ENCODE assay signal across 18 mouse cellular contexts in the genomic region with DNA sequence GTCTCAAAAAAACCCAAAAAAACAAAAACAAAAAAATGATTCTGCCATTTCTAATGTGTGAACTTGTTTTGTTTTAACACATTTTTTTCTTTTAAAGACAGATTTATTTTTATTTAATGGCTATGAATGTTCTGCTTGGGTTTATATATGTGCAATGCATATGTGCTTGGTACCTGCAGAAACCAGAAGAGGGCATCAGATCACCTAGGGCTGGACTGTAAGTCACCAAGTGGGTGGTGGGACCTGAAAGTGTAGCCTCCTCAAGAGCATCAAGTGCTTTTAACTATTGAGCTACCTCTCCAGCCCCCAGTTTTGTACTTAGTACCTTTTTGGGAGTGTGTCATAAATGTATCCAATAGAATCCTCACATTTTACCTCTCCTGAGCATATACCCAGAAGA. TPM values are rescaled to one million over a fixed set of nuclear protein-coding genes. Genes with fewer than 3 reads are reported as not detected.
DNase-seq lines count a peak whose midpoint lies in the region; ATAC-seq and TF ChIP-seq lines count a peak whose summit lies in the region.
"Had no signal": no experiment of that assay in that cellular context is flagged by ENCODE, and none has a peak within 500 bp of the region (broad histone marks: within the 10 kb centered on the region; RNA-seq: fewer than 3 reads in every experiment).

No protein-coding gene starts in this region.

- DNase-seq in heart, postnatal 0 days (ENCODE audit: low spot score) = no peak
- DNase-seq in heart, postnatal 4 days = no peak
- no peak for DNase-seq in spleen, adult 2 months (ENCODE audit: low read depth in 1 of 2, low spot score in 2 of 2)
- DNase-seq in spleen, postnatal 36 days (ENCODE audit: low spot score in 2 of 2) = no peak
- no peak for DNase-seq in cerebellum, postnatal 25 days
- DNase-seq in layer of hippocampus, postnatal 25 days (ENCODE audit: extremely low spot score in 1 of 2, low spot score in 1 of 2) = no peak
- DNase-seq: adrenal gland, postnatal 14 days; cerebellum, adult 11 months; heart, postnatal 14 days; kidney, postnatal 4 days had no signal

- peak; percentile 17; the same call in 1 of the 2 replicates for TF ChIP-seq CTCF in heart, postnatal 0 days (IDR thresholded peaks at IDR 0.05; ENCODE audit: low read depth)
- TF ChIP-seq CTCF in spleen, adult 2 months (IDR thresholded peaks at IDR 0.05; ENCODE audit: extremely low read depth, insufficient read depth, insufficient read length, insufficient replicate concordance) = peak; percentile 21; the same call in 1 of the 2 replicates
- 0 out of 2 replicates have a peak, but pooled peaks have one; percentile 8 for TF ChIP-seq CTCF in cortical plate, adult 2 months (IDR thresholded peaks at IDR 0.05; ENCODE audit: extremely low read depth, insufficient read depth, low read length)

- H3K9ac ChIP-seq in heart, postnatal 0 days (replicated peaks; ENCODE audit: low read depth, low read length) = no peak overlapping the region
- H3K9ac ChIP-seq: limb, embryonic 15.5 days; midbrain, embryonic 15.5 days; neural tube, embryonic 15.5 days; stomach, embryonic 15.5 days had no signal

- H3K4me3 ChIP-seq in heart, postnatal 0 days (ENCODE audit: low read depth, low read length) = no peak overlapping the region
- H3K4me3 ChIP-seq in spleen, adult 2 months (ENCODE audit: extremely low read depth, insufficient read depth, insufficient read length) = no peak overlapping the region
- no peak overlapping the region for H3K4me3 ChIP-seq in cortical plate, adult 2 months (ENCODE audit: insufficient read depth, low read length)
- H3K4me3 ChIP-seq: limb, embryonic 15.5 days; midbrain, embryonic 15.5 days; neural tube, embryonic 15.5 days; stomach, embryonic 15.5 days had no signal

- peaks cover 4% of the 10 kb centered on the region for H3K4me1 ChIP-seq in heart, postnatal 0 days (ENCODE audit: control insufficient read depth, insufficient read depth)
- peaks cover 3% of the 10 kb centered on the region for H3K4me1 ChIP-seq in spleen, adult 2 months (ENCODE audit: control insufficient read depth, insufficient read depth, insufficient read length)
- H3K4me1 ChIP-seq in cortical plate, adult 2 months (ENCODE audit: control insufficient read depth, insufficient read depth, low read length) = no peaks in the 10 kb centered on the region
- H3K4me1 ChIP-seq: limb, embryonic 15.5 days; midbrain, embryonic 15.5 days; stomach, embryonic 15.5 days had no signal

- H3K27me3 ChIP-seq in heart, postnatal 0 days (ENCODE audit: control insufficient read depth, insufficient read depth, low read length) = no peaks in the 10 kb centered on the region
- no peaks in the 10 kb centered on the region for H3K27me3 ChIP-seq in spleen, adult 2 months (ENCODE audit: control insufficient read depth, insufficient read depth, low read length)
- H3K27me3 ChIP-seq: limb, embryonic 15.5 days; midbrain, embryonic 15.5 days; neural tube, embryonic 15.5 days; stomach, embryonic 15.5 days had no signal

- peaks cover 11% of the 10 kb centered on the region for H3K36me3 ChIP-seq in heart, postnatal 0 days (replicated peaks; ENCODE audit: control insufficient read depth, insufficient read depth, low read length)
- peaks cover 4% of the 10 kb centered on the region; the same call in 1 of the 2 replicates for H3K36me3 ChIP-seq in spleen, adult 2 months (ENCODE audit: control insufficient read depth, insufficient read depth, low read length)
- H3K36me3 ChIP-seq: midbrain, embryonic 15.5 days; stomach, embryonic 15.5 days had no signal

- H3K27ac ChIP-seq in heart, postnatal 0 days (ENCODE audit: low read depth) = no peak overlapping the region
- no peak overlapping the region for H3K27ac ChIP-seq in spleen, adult 2 months (ENCODE audit: insufficient read depth, low read length)
- no peak overlapping the region for H3K27ac ChIP-seq in cortical plate, adult 2 months (ENCODE audit: insufficient read depth, low read length)
- H3K27ac ChIP-seq: limb, embryonic 15.5 days; midbrain, embryonic 15.5 days; neural tube, embryonic 15.5 days; stomach, embryonic 15.5 days had no signal

- H3K4me2 ChIP-seq in heart, postnatal 0 days (ENCODE audit: low read depth, low read length) = no peak overlapping the region
- H3K4me2 ChIP-seq: limb, embryonic 15.5 days; midbrain, embryonic 15.5 days; neural tube, embryonic 15.5 days; stomach, embryonic 15.5 days had no signal

- no peak for TF ChIP-seq EP300 in heart, postnatal 0 days (IDR thresholded peaks at IDR 0.05; ENCODE audit: low read depth)

- H3K9me3 ChIP-seq in heart, postnatal 0 days (replicated peaks; ENCODE audit: control insufficient read depth, low read length) = no peaks in the 10 kb centered on the region
- H3K9me3 ChIP-seq: limb, embryonic 15.5 days; midbrain, embryonic 15.5 days; neural tube, embryonic 15.5 days; stomach, embryonic 15.5 days had no signal

- TF ChIP-seq POLR2A in spleen, adult 2 months (IDR thresholded peaks at IDR 0.05; ENCODE audit: low read depth, low read length) = no peak
- no peak for TF ChIP-seq POLR2A in cortical plate, adult 2 months (IDR thresholded peaks at IDR 0.05; ENCODE audit: extremely low read depth, insufficient read depth, low read length)

- ATAC-seq in heart, postnatal 0 days (ENCODE audit: insufficient read depth, low read depth) = no peak
- ATAC-seq in erythroid progenitor cell, adult 5-6 weeks (replicated peaks; ENCODE audit: low FRiP score, poor library complexity, severe bottlenecking) = no peak
- ATAC-seq: intestine, embryonic 16.5 days; midbrain, embryonic 15.5 days had no signal

RNA-seq across cellular contexts. Expression of a gene that starts 4.9 kb away (rescaled TPM):
- total RNA-seq in heart, postnatal 0 days (2014; rRNA removed; ENCODE audit: low replicate concordance) = not detected in 2 replicates
- 0.15 and 0.25 TPM in 2 replicates for polyA plus RNA-seq in heart, postnatal 0 days (2015; fragmentation: Nextera tagmentation; extraction: Ambion mirVana)
- not detected for total RNA-seq in heart, postnatal 4 days (2021)
- polyA plus RNA-seq in spleen, adult 2 months (2012; rRNA removed) = 0.13 and 0.18 TPM in 2 replicates
- 3.0 and 4.1 TPM in 2 replicates for polyA plus RNA-seq in cortical plate, adult 2 months (2012; rRNA removed)
- 5.4 and 12.3 TPM in 2 replicates for total RNA-seq in erythroid progenitor cell, adult 5-6 weeks (2015; ENCODE audit: low replicate concordance)
- total RNA-seq in erythroid progenitor cell, adult 5-6 weeks (2017; ENCODE audit: low replicate concordance) = 1.7 and 5.3 TPM in 2 replicates
- 1 to 10 TPM; 1.5 to 1.6 TPM for total RNA-seq in layer of hippocampus, postnatal 25 days (2021)
- total RNA-seq: granulocyte monocyte progenitor cell, adult 5-6 weeks; heart, postnatal 14 days had no signal

RNA-seq across cellular contexts. Expression of a gene that starts 18.2 kb away (rescaled TPM):
- 0.50 TPM in 1 of 2 replicates, not detected in the other for total RNA-seq in heart, postnatal 0 days (2014; rRNA removed; ENCODE audit: low replicate concordance)
- 0.37 TPM in 1 of 2 replicates, not detected in the other for polyA plus RNA-seq in heart, postnatal 0 days (2015; fragmentation: Nextera tagmentation; extraction: Ambion mirVana)
- under 1 TPM in 1 of 2 experiments, not detected in 1; 0.27 TPM for total RNA-seq in heart, postnatal 4 days (2021)
- polyA plus RNA-seq in spleen, adult 2 months (2012; rRNA removed) = 0.40 and 0.66 TPM in 2 replicates
- polyA plus RNA-seq in cortical plate, adult 2 months (2012; rRNA removed) = 0.09 and 0.40 TPM in 2 replicates
- 3.2 and 21.4 TPM in 2 replicates for total RNA-seq in erythroid progenitor cell, adult 5-6 weeks (2015; ENCODE audit: low replicate concordance)
- total RNA-seq in erythroid progenitor cell, adult 5-6 weeks (2017; ENCODE audit: low replicate concordance) = 7.6 TPM in 1 of 2 replicates, not detected in the other
- total RNA-seq in layer of hippocampus, postnatal 25 days (2021) = under 1 TPM in 1 of 2 experiments, not detected in 1; 0.31 TPM
- total RNA-seq: adrenal gland, postnatal 14 days had no signal
- polyA plus RNA-seq: neural tube, embryonic 15.5 days had no signal

RNA-seq across cellular contexts. Expression of a gene that starts 18.2 kb away (rescaled TPM):
- 14.5 and 38.1 TPM in 2 replicates for total RNA-seq in heart, postnatal 0 days (2014; rRNA removed; ENCODE audit: low replicate concordance)
- 14.5 and 14.9 TPM in 2 replicates for polyA plus RNA-seq in heart, postnatal 0 days (2015; fragmentation: Nextera tagmentation; extraction: Ambion mirVana)
- total RNA-seq in heart, postnatal 4 days (2021) = 1 to 10 TPM; 8.6 to 9.1 TPM
- 14.5 and 14.7 TPM in 2 replicates for polyA plus RNA-seq in spleen, adult 2 months (2012; rRNA removed)
- 14.8 and 15.6 TPM in 2 replicates for polyA plus RNA-seq in cortical plate, adult 2 months (2012; rRNA removed)
- total RNA-seq in erythroid progenitor cell, adult 5-6 weeks (2015; ENCODE audit: low replicate concordance) = 31.4 and 43.6 TPM in 2 replicates
- 36.1 and 43.8 TPM in 2 replicates for total RNA-seq in erythroid progenitor cell, adult 5-6 weeks (2017; ENCODE audit: low replicate concordance)
- 10 to 100 TPM; 15.3 to 18.6 TPM for total RNA-seq in layer of hippocampus, postnatal 25 days (2021)

RNA-seq across cellular contexts. Expression of a gene that starts 18.3 kb away (rescaled TPM):
- total RNA-seq in heart, postnatal 0 days (2014; rRNA removed; ENCODE audit: low replicate concordance) = 3.5 and 3.9 TPM in 2 replicates
- polyA plus RNA-seq in heart, postnatal 0 days (2015; fragmentation: Nextera tagmentation; extraction: Ambion mirVana) = 13.5 and 14.2 TPM in 2 replicates
- 10 to 100 TPM; 13.6 to 14.2 TPM for total RNA-seq in heart, postnatal 4 days (2021)
- 16.2 and 18.8 TPM in 2 replicates for polyA plus RNA-seq in spleen, adult 2 months (2012; rRNA removed)
- 5.8 and 6.6 TPM in 2 replicates for polyA plus RNA-seq in cortical plate, adult 2 months (2012; rRNA removed)
- total RNA-seq in erythroid progenitor cell, adult 5-6 weeks (2015; ENCODE audit: low replicate concordance) = 14.3 and 22.0 TPM in 2 replicates
- total RNA-seq in erythroid progenitor cell, adult 5-6 weeks (2017; ENCODE audit: low replicate concordance) = 13.4 and 23.0 TPM in 2 replicates
- 1 to 10 TPM; 8.5 to 9.3 TPM for total RNA-seq in layer of hippocampus, postnatal 25 days (2021)

RNA-seq across cellular contexts. Expression of a gene that starts 32.0 kb away (rescaled TPM):
- 0.11 TPM in 1 of 2 replicates, not detected in the other for total RNA-seq in heart, postnatal 0 days (2014; rRNA removed; ENCODE audit: low replicate concordance)
- 0.77 and 0.84 TPM in 2 replicates for polyA plus RNA-seq in heart, postnatal 0 days (2015; fragmentation: Nextera tagmentation; extraction: Ambion mirVana)
- under 1 TPM; 0.57 to 0.72 TPM for total RNA-seq in heart, postnatal 4 days (2021)
- 23.8 and 27.3 TPM in 2 replicates for polyA plus RNA-seq in spleen, adult 2 months (2012; rRNA removed)
- polyA plus RNA-seq in cortical plate, adult 2 months (2012; rRNA removed) = 1.3 and 1.4 TPM in 2 replicates
- 19.7 and 32.1 TPM in 2 replicates for total RNA-seq in erythroid progenitor cell, adult 5-6 weeks (2015; ENCODE audit: low replicate concordance)
- 10.3 and 10.7 TPM in 2 replicates for total RNA-seq in erythroid progenitor cell, adult 5-6 weeks (2017; ENCODE audit: low replicate concordance)
- total RNA-seq in layer of hippocampus, postnatal 25 days (2021) = under 1 TPM; 0.91 to 0.96 TPM
